Mouse (Mus musculus) intestine, postnatal 0 days (tissue): ENCODE data around the gene Ogfrl1. TPM values are rescaled to one million over a fixed set of nuclear protein-coding genes. Genes with fewer than 3 reads are reported as not detected.
"Not testable (repeated sequence)": the region's sequence is repeated elsewhere in the genome, so short reads cannot be mapped to it uniquely, and the experiment has no call there.

ENCODE experiments used
- ATAC-seq: fragments of 200-750 bp; cut with Nextera tagmentation; 2 replicates; pipeline ENCODE4 v1.8.0; 2017; ENCODE audit warnings: mild to moderate bottlenecking, moderate TSS enrichment, moderate library complexity
- H3K27ac ChIP-seq: fragments of 300-500 bp; sonication (generic); 2 replicates; pipeline ENCODE4 v1.5.1; 2014; ENCODE audit warnings: mild to moderate bottlenecking, low read depth, low read length, moderate library complexity
- H3K27me3 ChIP-seq: fragments of 300-500 bp; sonication (generic); replicated peaks from 2 replicates; pipeline ENCODE4 v1.6.1; 2014; ENCODE audit warnings: low read length, mixed read lengths; ENCODE audit not compliant: control insufficient read depth, insufficient read depth
- H3K36me3 ChIP-seq: fragments of 300-500 bp; sonication (generic); 2 replicates; pipeline ENCODE4 v1.6.1; 2014; ENCODE audit warnings: mild to moderate bottlenecking, moderate library complexity; ENCODE audit not compliant: control insufficient read depth, insufficient read depth
- H3K4me1 ChIP-seq: fragments of 300-500 bp; sonication (generic); replicated peaks from 2 replicates; pipeline ENCODE4 v1.6.1; 2014; ENCODE audit warnings: antibody characterized with exemption, low read length, mixed read lengths; ENCODE audit not compliant: control insufficient read depth, insufficient read depth
- H3K4me2 ChIP-seq: fragments of 300-500 bp; sonication (generic); replicated peaks from 2 replicates; pipeline ENCODE4 v1.6.1; 2014; ENCODE audit warnings: low read depth, mild to moderate bottlenecking, moderate library complexity
- H3K4me3 ChIP-seq: fragments of 300-500 bp; sonication (generic); 2 replicates; pipeline ENCODE4 v1.5.1; 2014; ENCODE audit warnings: low read depth, low read length
- H3K9ac ChIP-seq: fragments of 300-500 bp; sonication (generic); 2 replicates; pipeline ENCODE4 v1.6.1; 2014; ENCODE audit warnings: mild to moderate bottlenecking, low read depth, low read length
- H3K9me3 ChIP-seq: fragments of 300-500 bp; sonication (generic); 2 replicates; pipeline ENCODE4 v1.6.1; 2016; ENCODE audit warnings: mixed run types; ENCODE audit not compliant: control insufficient read depth
- CTCF ChIP-seq: sonication (generic); IDR thresholded peaks from 2 replicates; pipeline ENCODE4 v1.5.1; 2016; ENCODE audit warnings: low read depth, mild to moderate bottlenecking, control low read depth, antibody characterized with exemption, moderate library complexity
- WGBS: fragments of 180-500 bp; shearing (Covaris S2); extraction: QIAGEN DNeasy Blood & Tissue Kit; methylation state at CpG from one replicate; pipeline ENCODE4 v1.1.7; 2014; 5-methylcytosine and 5-hydroxymethylcytosine counted together
- polyA plus RNA-seq: library from polyadenylated mRNA; unstranded; fragments of >200 nt; fragmentation: Nextera tagmentation; extraction: Ambion mirVana; gene quantifications from 2 replicates; pipeline ENCODE4 v1.2.1, GENCODE M21; 2015

The Ogfrl1 gene
- polyA plus RNA-seq, 1 experiment from 2014 or later, result 4.4 TPM

- H3K9ac ChIP-seq, result no peak overlapping the region
- H3K27me3 ChIP-seq, result no peaks in the 10 kb centered on the region
- no peak for TF ChIP-seq CTCF
- H3K4me1 ChIP-seq, result no peaks in the 10 kb centered on the region
- no peak overlapping the region for H3K27ac ChIP-seq
- no peaks in the 10 kb centered on the region for H3K36me3 ChIP-seq
- H3K9me3 ChIP-seq, result no peaks in the 10 kb centered on the region
- H3K4me2 ChIP-seq, result no peak overlapping the region
- no peak overlapping the region for H3K4me3 ChIP-seq
- WGBS, result 90% methylated on average over 3 of the region's 3 CpGs
- ATAC-seq, result no peak
Observed at GRCm38 (mm10) chr1:23417562-23417961, 20.0 kb upstream of the Ogfrl1 start.

- no peak overlapping the region for H3K4me2 ChIP-seq
- no peaks in the 10 kb centered on the region for H3K9me3 ChIP-seq
- no peak overlapping the region for H3K4me3 ChIP-seq
- ATAC-seq, result no peak
- no peak overlapping the region for H3K9ac ChIP-seq
- 92% methylated on average over 5 of the region's 5 CpGs for WGBS
- TF ChIP-seq CTCF, result no peak
- H3K4me1 ChIP-seq, result no peaks in the 10 kb centered on the region
- H3K36me3 ChIP-seq, result no peaks in the 10 kb centered on the region
- no peaks in the 10 kb centered on the region for H3K27me3 ChIP-seq
- H3K27ac ChIP-seq, result no peak overlapping the region
Observed at GRCm38 (mm10) chr1:23411533-23411932, 14.0 kb upstream of the Ogfrl1 start.

- H3K27me3 ChIP-seq, result no peaks in the 10 kb centered on the region
- no peak overlapping the region for H3K4me2 ChIP-seq
- H3K4me3 ChIP-seq, result no peak overlapping the region
- no peak for ATAC-seq
- H3K9me3 ChIP-seq, result no peaks in the 10 kb centered on the region
- H3K9ac ChIP-seq, result no peak overlapping the region
- no peaks in the 10 kb centered on the region for H3K4me1 ChIP-seq
- H3K27ac ChIP-seq, result no peak overlapping the region
- 85% methylated on average over 2 of the region's 2 CpGs for WGBS
- no peak for TF ChIP-seq CTCF
- no peaks in the 10 kb centered on the region for H3K36me3 ChIP-seq
Observed at GRCm38 (mm10) chr1:23409960-23410359, 12.4 kb upstream of the Ogfrl1 start.

- Histone ChIP-seq H3K4me1 (no peaks in the 10 kb centered on the region), H3K27ac (no peak overlapping the region), H3K9me3 (no peaks in the 10 kb centered on the region), H3K4me2 (no peak overlapping the region), H3K27me3 (no peaks in the 10 kb centered on the region), H3K4me3 (no peak overlapping the region), H3K9ac (no peak overlapping the region), H3K36me3 (no peaks in the 10 kb centered on the region)
- no peak for TF ChIP-seq CTCF
- 77% methylated on average over 3 of the region's 3 CpGs for WGBS
- no peak for ATAC-seq
Observed at GRCm38 (mm10) chr1:23402401-23402800, 4.8 kb upstream of the Ogfrl1 start.

- Histone ChIP-seq H3K36me3 (no peaks in the 10 kb centered on the region), H3K27ac (no peak overlapping the region), H3K4me2 (no peak overlapping the region), H3K9me3 (no peaks in the 10 kb centered on the region), H3K4me1 (no peaks in the 10 kb centered on the region), H3K9ac (no peak overlapping the region), H3K27me3 (no peaks in the 10 kb centered on the region), H3K4me3 (no peak overlapping the region)
- TF ChIP-seq CTCF, result no peak
- no peak for ATAC-seq
- WGBS, result 38% methylated on average over 1 of the region's 1 CpGs
Observed at GRCm38 (mm10) chr1:23399552-23399951, 2.0 kb upstream of the Ogfrl1 start.

- H3K36me3 ChIP-seq, H3K27me3 ChIP-seq, H3K4me2 ChIP-seq, ATAC-seq, H3K9me3 ChIP-seq, H3K4me1 ChIP-seq, H3K27ac ChIP-seq, H3K4me3 ChIP-seq, H3K9ac ChIP-seq: not testable (repeated sequence)
- 54% methylated on average over 2 of the region's 2 CpGs for WGBS
Observed at GRCm38 (mm10) chr1:23394356-23394755, 3.2 kb downstream of the Ogfrl1 start.

- TF ChIP-seq CTCF, result no peak
- ATAC-seq, result no peak
- no peak overlapping the region for H3K4me2 ChIP-seq
- H3K27me3 ChIP-seq, result no peaks in the 10 kb centered on the region
- no peaks in the 10 kb centered on the region for H3K4me1 ChIP-seq
- no peak overlapping the region for H3K27ac ChIP-seq
- no peak overlapping the region for H3K9ac ChIP-seq
- no peak overlapping the region for H3K4me3 ChIP-seq
- H3K9me3 ChIP-seq, result no peaks in the 10 kb centered on the region
- 78% methylated on average over 7 of the region's 7 CpGs for WGBS
- no peaks in the 10 kb centered on the region for H3K36me3 ChIP-seq
Observed at GRCm38 (mm10) chr1:23391744-23392143, 5.8 kb downstream of the Ogfrl1 start.
